Mouse (Mus musculus) megakaryocyte, embryonic 14.5 days (primary cell): ENCODE measurements around the gene Prlr.

Experiments
- FLI1 ChIP-seq: IDR thresholded peaks from 2 replicates; pipeline ENCODE4 v1.6.1; 2012; ENCODE audit warnings: low read length, inconsistent platforms, mixed read lengths
- GATA1 ChIP-seq: IDR thresholded peaks from 3 replicates; pipeline ENCODE4 v1.6.1; 2012; ENCODE audit warnings: mixed read lengths, low read length, inconsistent platforms, borderline replicate concordance

- no peak for TF ChIP-seq GATA1
- TF ChIP-seq FLI1: no peak
These were observed 100.4 kb downstream of the Prlr start for GRCm38 (mm10) chr15:10277461-10277860.
